Mouse (Mus musculus) E14TG2a.4 (cell line): ENCODE results near the gene Sympk.

Experiments
- CTCF ChIP-seq: conservative IDR thresholded peaks from 2 replicates; pipeline ENCODE4 v1.5.1; 2014; ENCODE audit warnings: low read length
- NANOG ChIP-seq: IDR thresholded peaks from 2 replicates; pipeline ENCODE4 v1.6.1; 2014; ENCODE audit warnings: borderline replicate concordance, low read length, mixed read lengths
- POU5F1 ChIP-seq: IDR thresholded peaks from 2 replicates; pipeline ENCODE4 v1.6.1; 2014; ENCODE audit warnings: low read length, borderline replicate concordance

GRCm38 (mm10) chr7:19048006-19048527 is 23.9 kb downstream of the Sympk start:
- TF ChIP-seq POU5F1 = no peak
- no peak for TF ChIP-seq CTCF
- TF ChIP-seq NANOG = no peak
